18 mouse cellular contexts compared by ENCODE assay signal in the genomic region with DNA sequence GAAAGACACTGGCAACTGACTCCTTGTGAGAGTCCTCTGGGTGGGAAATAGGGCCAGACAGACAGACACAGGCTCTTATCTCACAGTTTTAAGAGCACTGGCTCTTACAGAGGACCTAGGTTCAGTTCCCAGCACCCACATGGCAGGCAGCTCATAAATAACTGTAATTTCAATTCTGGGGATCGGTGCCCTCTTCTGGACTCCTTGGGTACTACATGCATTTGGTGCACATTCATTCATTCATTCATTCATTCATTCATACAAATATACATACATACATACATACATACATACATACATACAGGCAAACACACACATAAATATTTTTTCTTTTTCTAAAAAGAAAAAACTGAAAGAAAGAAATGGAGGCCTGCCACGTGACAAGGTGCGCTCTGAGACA. TPM values are rescaled to one million over a fixed set of nuclear protein-coding genes. Genes with fewer than 3 reads are reported as not detected.
DNase-seq lines count a peak whose midpoint lies in the region; ATAC-seq and TF ChIP-seq lines count a peak whose summit lies in the region.
"Had no signal": no experiment of that assay in that cellular context is flagged by ENCODE, and none has a peak within 500 bp of the region (broad histone marks: within the 10 kb centered on the region; RNA-seq: fewer than 3 reads in every experiment).

No protein-coding gene starts in this region.

- ATAC-seq in CD4-positive, CD25-positive, alpha-beta regulatory T cell, adult 4 months, result no peak
- ATAC-seq in kidney, postnatal 0 days (replicated peaks; ENCODE audit: low FRiP score, low read depth), result no peak
- ATAC-seq in kidney, embryonic 14.5 days (ENCODE audit: low FRiP score, low TSS enrichment), result no peak
- no peak for ATAC-seq in lung, postnatal 0 days

- no peak for TF ChIP-seq EP300 in lung, postnatal 0 days (IDR thresholded peaks at IDR 0.05)

- no peak overlapping the region for H3K27ac ChIP-seq in kidney, postnatal 0 days
- H3K27ac ChIP-seq in kidney, embryonic 14.5 days (ENCODE audit: low read depth, low read length), result no peak overlapping the region
- no peak overlapping the region for H3K27ac ChIP-seq in lung, postnatal 0 days (ENCODE audit: low read length)
- no peak overlapping the region for H3K27ac ChIP-seq in limb, embryonic 10.5 days
- H3K27ac ChIP-seq: embryonic facial prominence, embryonic 10.5 days; midbrain, embryonic 10.5 days; neural tube, embryonic 12.5 days had no signal

- no peaks in the 10 kb centered on the region for H3K27me3 ChIP-seq in kidney, postnatal 0 days (ENCODE audit: insufficient read depth, low read length)
- H3K27me3 ChIP-seq in kidney, embryonic 14.5 days (ENCODE audit: control insufficient read depth, insufficient read depth, low read length), result no peaks in the 10 kb centered on the region
- H3K27me3 ChIP-seq in lung, postnatal 0 days (replicated peaks; ENCODE audit: insufficient read depth, low read length), result no peaks in the 10 kb centered on the region
- H3K27me3 ChIP-seq in limb, embryonic 10.5 days (ENCODE audit: low read depth, poor library complexity, severe bottlenecking), result no peaks in the 10 kb centered on the region
- H3K27me3 ChIP-seq: neural tube, embryonic 12.5 days had no signal

- H3K4me2 ChIP-seq in kidney, postnatal 0 days (ENCODE audit: low read length), result no peak overlapping the region
- H3K4me2 ChIP-seq in kidney, embryonic 14.5 days (replicated peaks; ENCODE audit: low read depth, low read length), result no peak overlapping the region
- no peak overlapping the region for H3K4me2 ChIP-seq in lung, postnatal 0 days (replicated peaks; ENCODE audit: low read depth, low read length)
- H3K4me2 ChIP-seq: neural tube, embryonic 12.5 days had no signal

- TF ChIP-seq POLR2A in lung, adult 2 months (IDR thresholded peaks at IDR 0.05; ENCODE audit: borderline replicate concordance, extremely low read depth, low read depth, low read length), result no peak

- peaks cover 8% of the 10 kb centered on the region; the same call in 1 of the 2 replicates for H3K4me1 ChIP-seq in kidney, postnatal 0 days (replicated peaks; ENCODE audit: insufficient read depth, low read length)
- 0 out of 2 replicates have a peak, but pooled peaks cover 12% of the 10 kb centered on the region for H3K4me1 ChIP-seq in kidney, embryonic 14.5 days (ENCODE audit: control insufficient read depth, insufficient read depth, low read length)
- H3K4me1 ChIP-seq in lung, postnatal 0 days (ENCODE audit: insufficient read depth, low read depth, low read length), result peaks cover 8% of the 10 kb centered on the region; the same call in 1 of the 2 replicates
- H3K4me1 ChIP-seq in lung, adult 2 months (ENCODE audit: control insufficient read depth, insufficient read depth, low read length), result peaks cover 37% of the 10 kb centered on the region
- 0 out of 2 replicates have a peak, but pooled peaks cover 6% of the 10 kb centered on the region for H3K4me1 ChIP-seq in limb, embryonic 10.5 days

- no peak overlapping the region for H3K9ac ChIP-seq in kidney, postnatal 0 days (ENCODE audit: low read depth, low read length)
- no peak overlapping the region for H3K9ac ChIP-seq in kidney, embryonic 14.5 days (ENCODE audit: low read depth, low read length)
- no peak overlapping the region for H3K9ac ChIP-seq in lung, postnatal 0 days (replicated peaks; ENCODE audit: low read depth)
- H3K9ac ChIP-seq: neural tube, embryonic 12.5 days had no signal

- no peaks in the 10 kb centered on the region for H3K36me3 ChIP-seq in kidney, postnatal 0 days (ENCODE audit: insufficient read depth, low read length)
- H3K36me3 ChIP-seq in kidney, embryonic 14.5 days (ENCODE audit: control insufficient read depth, insufficient read depth, low read length), result no peaks in the 10 kb centered on the region
- H3K36me3 ChIP-seq in lung, postnatal 0 days (ENCODE audit: insufficient read depth, low read length), result no peaks in the 10 kb centered on the region
- H3K36me3 ChIP-seq in limb, embryonic 10.5 days, result peaks cover 12% of the 10 kb centered on the region; the same call in 1 of the 2 replicates
- H3K36me3 ChIP-seq: neural tube, embryonic 12.5 days had no signal

- H3K9me3 ChIP-seq in kidney, postnatal 0 days (replicated peaks; ENCODE audit: low read length), result no peaks in the 10 kb centered on the region
- H3K9me3 ChIP-seq in kidney, embryonic 14.5 days (ENCODE audit: control insufficient read depth, low read length), result peaks cover 3% of the 10 kb centered on the region; the same call in 1 of the 2 replicates
- no peaks in the 10 kb centered on the region for H3K9me3 ChIP-seq in lung, postnatal 0 days (ENCODE audit: low read length)
- no peaks in the 10 kb centered on the region for H3K9me3 ChIP-seq in limb, embryonic 10.5 days (replicated peaks)
- H3K9me3 ChIP-seq: neural tube, embryonic 12.5 days had no signal

- peak; percentile 54 for TF ChIP-seq CTCF in kidney, postnatal 0 days (IDR thresholded peaks at IDR 0.05; ENCODE audit: low read depth)
- peak; percentile 49 for TF ChIP-seq CTCF in lung, postnatal 0 days (IDR thresholded peaks at IDR 0.05)
- TF ChIP-seq CTCF in lung, adult 2 months (IDR thresholded peaks at IDR 0.05; ENCODE audit: insufficient read depth, low read length), result no peak

- peak; percentile 13 for DNase-seq in CD4-positive, CD25-positive, alpha-beta regulatory T cell, adult 2 months (ENCODE audit: low read depth, low spot score)
- no peak for DNase-seq in kidney, postnatal 0 days (ENCODE audit: low spot score)
- DNase-seq in lung, postnatal 0 days (ENCODE audit: low spot score), result no peak
- DNase-seq in lung, adult 2 months, result no peak
- no peak for DNase-seq in limb, embryonic 10.5 days (ENCODE audit: low spot score)
- DNase-seq in kidney, postnatal 10 days, result no peak
- DNase-seq: adrenal gland, adult 2 months; cerebellum, adult 8-10 months; heart, adult 18-20 months; kidney, postnatal 14 days; lung, postnatal 4 days; right cerebral cortex, postnatal 4 days; thymus, postnatal 25 days had no signal

- no peak overlapping the region for H3K4me3 ChIP-seq in kidney, postnatal 0 days (replicated peaks; ENCODE audit: low read depth, low read length)
- H3K4me3 ChIP-seq in kidney, embryonic 14.5 days (ENCODE audit: low read length), result no peak overlapping the region
- H3K4me3 ChIP-seq in lung, postnatal 0 days (ENCODE audit: low read depth, low read length), result no peak overlapping the region
- H3K4me3 ChIP-seq in lung, adult 2 months (replicated peaks; ENCODE audit: extremely low read depth, low read depth, low read length), result no peak overlapping the region
- H3K4me3 ChIP-seq in limb, embryonic 10.5 days, result no peak overlapping the region
- H3K4me3 ChIP-seq: embryonic facial prominence, embryonic 10.5 days; midbrain, embryonic 10.5 days; neural tube, embryonic 12.5 days had no signal

- 99% methylated on average over 3 of the region's 3 CpGs for WGBS in kidney, postnatal 0 days
- 96% methylated on average over 3 of the region's 3 CpGs for WGBS in kidney, embryonic 14.5 days
- 98% methylated on average over 3 of the region's 3 CpGs for WGBS in lung, postnatal 0 days
- over 99% methylated on average over 3 of the region's 3 CpGs for WGBS in lung, adult 2 months
- 97% methylated on average over 3 of the region's 3 CpGs for WGBS in limb, embryonic 10.5 days

RNA-seq across cellular contexts. Expression of a gene that starts 56.9 kb away (rescaled TPM):
- 1 to 10 TPM in 1 of 2 experiments, under 1 TPM in 1; 0.19 to 1.3 TPM for polyA plus RNA-seq in CD4-positive, CD25-positive, alpha-beta regulatory T cell, adult 4 months (2017; shearing (Covaris generic))
- polyA plus RNA-seq in kidney, postnatal 0 days (2015; fragmentation: Nextera tagmentation; extraction: Ambion mirVana), result 22.7 and 24.9 TPM in 2 replicates
- polyA plus RNA-seq in kidney, embryonic 14.5 days (2014; fragmentation: Nextera tagmentation; extraction: Ambion mirVana), result 14.9 and 26.1 TPM in 2 replicates
- polyA plus RNA-seq in lung, postnatal 0 days (2015; fragmentation: Nextera tagmentation; extraction: Ambion mirVana), result 18.9 and 22.0 TPM in 2 replicates
- polyA plus RNA-seq in lung, adult 2 months (2012; rRNA removed), result 33.9 and 40.2 TPM in 2 replicates
- 25.9 and 26.9 TPM in 2 replicates for polyA plus RNA-seq in limb, embryonic 10.5 days (2016; fragmentation: Nextera tagmentation; extraction: Ambion mirVana)
